Mouse (Mus musculus) CH12.LX (cell line): ENCODE data around the gene Olfr12.

Source experiments
- CHD2 ChIP-seq: IDR thresholded peaks from 2 replicates; pipeline ENCODE4 v1.6.1; 2011; ENCODE audit warnings: low read length, improper control_type of control experiment
- JUND ChIP-seq: conservative IDR thresholded peaks from 2 replicates; pipeline ENCODE4 v1.6.1; 2011; ENCODE audit warnings: low read depth, low read length, improper control_type of control experiment
- PAX5 ChIP-seq: IDR thresholded peaks from 2 replicates; pipeline ENCODE4 v1.6.1; 2012; ENCODE audit warnings: low read length, inconsistent platforms, mixed read lengths
- POLR2AphosphoS2 ChIP-seq: IDR thresholded peaks from 2 replicates; pipeline ENCODE4 v1.6.1; 2011; ENCODE audit warnings: low read depth, low read length, improper control_type of control experiment

- TF ChIP-seq POLR2AphosphoS2 (no peak), JUND (no peak), PAX5 (no peak), CHD2 (no peak)
Observed at GRCm38 (mm10) chr1:92632948-92633347, 15.4 kb downstream of the Olfr12 start.
